Mouse (Mus musculus) forebrain, embryonic 10.5 days (tissue): ENCODE data around the gene Cpeb3. TPM values are rescaled to one million over a fixed set of nuclear protein-coding genes. Genes with fewer than 3 reads are reported as not detected.
"Not testable (repeated sequence)": the region's sequence is repeated elsewhere in the genome, so short reads cannot be mapped to it uniquely, and the experiment has no call there.

Experiments used
- DNase-seq: peaks from one replicate; pipeline ENCODE4 v3.0.0-alpha.2; 2017; ENCODE audit warnings: low spot score; ENCODE audit errors: extremely low spot score
- H3K27ac ChIP-seq: fragments of 300-500 bp; sonication (generic); 2 replicates; pipeline ENCODE4 v1.5.1; 2016; ENCODE audit warnings: mild to moderate bottlenecking
- H3K27me3 ChIP-seq: fragments of 300-500 bp; sonication (generic); 2 replicates; pipeline ENCODE4 v1.6.1; 2016; ENCODE audit warnings: mild to moderate bottlenecking; ENCODE audit not compliant: poor library complexity, severe bottlenecking
- H3K36me3 ChIP-seq: fragments of 300-500 bp; sonication (generic); replicated peaks from 2 replicates; pipeline ENCODE4 v1.6.1; 2016; ENCODE audit warnings: mild to moderate bottlenecking, moderate library complexity
- H3K4me1 ChIP-seq: fragments of 300-500 bp; sonication (generic); 2 replicates; pipeline ENCODE4 v1.6.1; 2016
- H3K4me3 ChIP-seq: fragments of 300-500 bp; sonication (generic); 2 replicates; pipeline ENCODE4 v1.5.1; 2016; ENCODE audit warnings: mild to moderate bottlenecking, moderate library complexity
- H3K9me3 ChIP-seq: fragments of 300-500 bp; sonication (generic); 2 replicates; pipeline ENCODE4 v1.6.1; 2016; ENCODE audit warnings: mild to moderate bottlenecking, moderate library complexity
- WGBS: fragments of 180-500 bp; shearing (Covaris S2); methylation state at CpG from one replicate; pipeline ENCODE4 v1.1.7; 2016; 5-methylcytosine and 5-hydroxymethylcytosine counted together
- polyA plus RNA-seq: library from polyadenylated mRNA; unstranded; fragments of >200 nt; fragmentation: Nextera tagmentation; extraction: Ambion mirVana; gene quantifications from 2 replicates; pipeline ENCODE4 v1.2.1, GENCODE M21; 2016

Cpeb3 gene
- polyA plus RNA-seq, 1 experiment from 2014 or later: 0.95 TPM

GRCm38 (mm10) chr19:37088043-37088748 is 120.2 kb downstream of the Cpeb3 start:
- Histone ChIP-seq H3K36me3 (no peaks in the 10 kb centered on the region), H3K9me3 (no peaks in the 10 kb centered on the region), H3K27ac (no peak overlapping the region), H3K27me3 (no peaks in the 10 kb centered on the region), H3K4me1 (peaks cover 15% of the 10 kb centered on the region), H3K4me3 (no peak overlapping the region)
- DNase-seq: no peak
- WGBS: 93% methylated on average over 8 of the region's 8 CpGs

DNA sequence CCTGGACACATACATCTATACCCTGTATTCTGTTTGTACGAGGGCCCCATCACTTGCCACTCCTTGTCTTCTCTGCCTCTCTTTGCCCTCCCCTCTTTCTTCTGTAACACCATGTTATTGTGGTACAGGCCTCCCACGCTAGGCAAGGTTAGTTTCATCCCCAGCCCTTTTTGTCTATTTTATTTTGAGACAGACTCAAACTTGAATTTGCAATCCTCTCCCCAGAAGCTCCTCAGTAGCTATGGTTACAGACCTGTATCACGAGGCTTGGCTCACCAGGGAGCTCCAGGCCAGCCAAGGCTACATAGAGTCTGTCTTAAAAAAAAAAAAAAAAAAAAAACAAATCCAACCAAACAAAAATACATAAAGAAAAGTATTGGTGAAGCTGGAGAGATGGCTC is 123.9 kb downstream of the Cpeb3 start:
- Histone ChIP-seq H3K4me3 (no peak overlapping the region), H3K27ac (no peak overlapping the region), H3K27me3 (no peaks in the 10 kb centered on the region), H3K9me3 (no peaks in the 10 kb centered on the region), H3K4me1 (peaks cover under 1% of the 10 kb centered on the region; the same call in 1 of the 2 replicates), H3K36me3 (no peaks in the 10 kb centered on the region)
- 76% methylated on average over 3 of the region's 3 CpGs for WGBS
- DNase-seq: no peak

GRCm38 (mm10) chr19:37081467-37081866 is 126.9 kb downstream of the Cpeb3 start:
- Histone ChIP-seq H3K9me3 (no peaks in the 10 kb centered on the region), H3K27ac (no peak overlapping the region), H3K4me1 (no peaks in the 10 kb centered on the region), H3K27me3 (no peaks in the 10 kb centered on the region), H3K4me3 (no peak overlapping the region), H3K36me3 (no peaks in the 10 kb centered on the region)
- DNase-seq: no peak
- WGBS: 64% methylated on average over 6 of the region's 6 CpGs

DNA sequence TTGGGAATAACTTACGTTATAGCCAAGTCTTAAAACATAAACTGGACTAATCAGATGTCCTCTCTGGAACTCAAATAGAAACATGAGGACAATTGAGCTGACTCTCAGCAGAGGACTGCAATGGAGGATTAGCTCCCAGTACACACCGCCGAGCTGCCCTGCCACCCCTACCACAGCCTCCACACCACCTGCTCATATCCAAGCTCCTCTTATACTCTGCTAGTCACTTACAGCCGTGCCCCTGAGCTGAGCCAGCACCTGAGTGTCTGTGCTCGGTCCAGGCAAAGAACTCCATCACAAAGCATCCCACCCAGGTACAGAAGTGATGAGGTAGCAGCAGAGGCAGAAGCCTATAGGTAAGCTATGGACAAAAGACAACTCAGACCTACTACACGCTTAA is 129.2 kb downstream of the Cpeb3 start:
- H3K4me3 ChIP-seq: no peak overlapping the region
- no peaks in the 10 kb centered on the region for H3K9me3 ChIP-seq
- no peaks in the 10 kb centered on the region for H3K36me3 ChIP-seq
- H3K4me1 ChIP-seq: no peaks in the 10 kb centered on the region
- H3K27me3 ChIP-seq: no peaks in the 10 kb centered on the region
- no peak overlapping the region for H3K27ac ChIP-seq
- no peak for DNase-seq
- WGBS: 86% methylated on average over 6 of the region's 6 CpGs

DNA sequence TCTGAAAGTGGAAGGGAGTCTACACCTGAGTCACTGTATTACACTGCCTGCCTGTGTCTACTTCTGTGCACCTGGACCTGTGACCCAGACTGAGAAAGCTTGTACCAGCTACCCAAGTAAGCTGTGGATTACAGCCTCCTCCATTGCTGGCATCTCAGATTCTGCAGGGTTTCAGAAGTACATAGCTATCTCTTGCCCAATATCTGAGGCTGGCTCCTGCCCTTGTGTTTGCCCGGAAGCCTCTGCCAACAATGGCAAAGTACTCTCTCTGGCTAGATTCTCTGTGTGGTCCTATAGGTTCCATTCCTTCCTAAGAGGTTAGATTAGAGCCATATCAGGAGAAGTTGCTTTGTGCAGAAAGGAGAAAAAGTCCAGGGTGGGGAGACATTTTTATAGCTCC is 129.8 kb downstream of the Cpeb3 start:
- no peak overlapping the region for H3K4me3 ChIP-seq
- no peaks in the 10 kb centered on the region for H3K36me3 ChIP-seq
- no peak overlapping the region for H3K27ac ChIP-seq
- WGBS: 97% methylated on average over 1 of the region's 1 CpGs
- no peaks in the 10 kb centered on the region for H3K27me3 ChIP-seq
- no peaks in the 10 kb centered on the region for H3K9me3 ChIP-seq
- peaks cover under 1% of the 10 kb centered on the region; the same call in 1 of the 2 replicates for H3K4me1 ChIP-seq
- no peak for DNase-seq

DNA sequence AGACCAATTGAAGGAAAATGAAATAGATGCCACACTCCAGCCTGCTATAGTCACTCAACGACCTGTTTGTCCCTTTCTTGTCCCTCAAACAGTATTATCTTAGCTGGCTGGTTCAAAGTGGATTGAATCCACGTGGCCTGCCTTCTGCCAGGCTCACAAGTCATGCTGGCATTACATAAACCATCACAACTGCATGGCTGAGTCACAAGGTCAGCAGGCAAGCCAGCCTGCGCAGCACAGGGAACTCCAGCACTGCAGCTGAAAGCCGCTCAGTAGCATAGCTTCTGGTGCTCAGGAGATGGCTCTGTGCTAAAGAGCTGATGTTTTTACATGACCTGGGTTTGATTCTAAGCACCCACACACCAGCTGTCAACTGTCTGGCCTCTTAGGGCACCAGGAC is 130.3 kb downstream of the Cpeb3 start:
- Histone ChIP-seq H3K9me3 (no peaks in the 10 kb centered on the region), H3K4me1 (peaks cover 5% of the 10 kb centered on the region), H3K36me3 (no peaks in the 10 kb centered on the region), H3K27ac (no peak overlapping the region), H3K27me3 (no peaks in the 10 kb centered on the region), H3K4me3 (no peak overlapping the region)
- WGBS: 72% methylated on average over 4 of the region's 4 CpGs
- DNase-seq: no peak

DNA sequence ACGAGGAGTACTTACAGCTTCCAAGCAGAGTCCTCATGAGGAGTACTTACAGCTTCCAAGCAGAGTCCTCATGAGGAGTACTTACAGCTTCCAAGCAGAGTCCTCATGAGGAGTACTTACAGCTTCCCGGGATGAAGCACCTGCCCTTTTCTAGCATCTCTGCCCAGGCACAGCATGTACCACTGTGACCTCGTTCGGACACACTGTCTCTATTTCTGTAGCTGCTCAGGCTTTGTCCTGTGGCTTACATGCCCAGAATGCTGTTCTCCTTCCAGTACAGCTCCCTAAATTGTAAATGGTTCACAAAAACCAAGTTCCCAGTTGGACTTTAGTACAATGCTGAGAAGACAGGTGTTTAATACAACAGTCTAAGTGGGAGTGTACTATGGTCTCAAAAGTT is 131.1 kb downstream of the Cpeb3 start:
- H3K4me1 ChIP-seq, H3K4me3 ChIP-seq, H3K27ac ChIP-seq, H3K9me3 ChIP-seq, DNase-seq, H3K27me3 ChIP-seq, H3K36me3 ChIP-seq: not testable (repeated sequence)
- WGBS: 85% methylated on average over 4 of the region's 4 CpGs

- Histone ChIP-seq H3K4me1 (peaks cover 6% of the 10 kb centered on the region), H3K27ac (no peak overlapping the region), H3K27me3 (no peaks in the 10 kb centered on the region), H3K4me3 (no peak overlapping the region), H3K9me3 (no peaks in the 10 kb centered on the region), H3K36me3 (no peaks in the 10 kb centered on the region)
- 86% methylated on average over 4 of the region's 4 CpGs for WGBS
- DNase-seq: no peak
These were observed 131.8 kb downstream of the Cpeb3 start for GRCm38 (mm10) chr19:37076646-37077045.

DNA sequence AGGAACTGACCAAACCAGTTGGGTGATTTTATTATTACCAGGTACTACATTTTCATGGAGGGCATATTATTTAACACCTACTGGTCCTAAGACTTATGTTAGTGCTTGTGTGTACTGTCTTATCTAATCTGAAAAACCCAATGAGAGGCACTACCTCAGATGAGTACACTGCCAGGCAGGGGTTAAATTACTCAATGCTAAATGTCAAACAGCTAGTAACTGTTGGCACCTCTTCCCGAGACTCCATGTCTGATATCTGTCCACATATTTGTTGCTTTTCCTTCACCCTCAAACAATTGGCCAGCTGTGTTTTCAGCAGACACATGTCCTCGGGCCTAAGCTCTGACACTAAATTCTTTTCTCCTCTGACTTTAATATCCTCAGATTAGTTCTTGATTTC is 132.3 kb downstream of the Cpeb3 start:
- Histone ChIP-seq H3K27ac (no peak overlapping the region), H3K36me3 (no peaks in the 10 kb centered on the region), H3K9me3 (no peaks in the 10 kb centered on the region), H3K4me1 (peaks cover 6% of the 10 kb centered on the region), H3K4me3 (no peak overlapping the region), H3K27me3 (no peaks in the 10 kb centered on the region)
- WGBS: 80% methylated on average over 2 of the region's 2 CpGs
- no peak for DNase-seq

DNA sequence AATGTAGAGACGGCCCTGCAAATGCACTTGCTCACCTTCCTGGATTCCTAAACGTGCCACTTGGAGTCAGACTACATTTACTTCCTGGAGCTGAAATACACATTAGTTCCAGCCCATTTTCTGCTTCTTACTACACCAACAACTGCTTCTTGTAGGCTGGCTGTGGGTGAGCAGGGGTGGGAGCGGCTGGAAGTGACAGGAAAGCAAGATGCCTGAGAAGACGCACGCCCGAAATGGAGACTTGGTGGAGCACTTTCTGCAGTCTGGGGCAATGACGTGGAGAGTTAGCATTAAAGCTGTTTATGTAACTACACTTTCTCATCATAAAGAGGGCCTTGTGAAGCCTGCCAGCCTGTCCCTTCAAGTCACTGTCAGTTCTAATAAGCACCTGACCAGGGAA is 132.7 kb downstream of the Cpeb3 start:
- no peaks in the 10 kb centered on the region for H3K27me3 ChIP-seq
- no peak overlapping the region for H3K27ac ChIP-seq
- no peaks in the 10 kb centered on the region for H3K9me3 ChIP-seq
- no peak for DNase-seq
- H3K36me3 ChIP-seq: no peaks in the 10 kb centered on the region
- H3K4me1 ChIP-seq: peaks cover 6% of the 10 kb centered on the region
- H3K4me3 ChIP-seq: no peak overlapping the region
- WGBS: 81% methylated on average over 7 of the region's 7 CpGs

DNA sequence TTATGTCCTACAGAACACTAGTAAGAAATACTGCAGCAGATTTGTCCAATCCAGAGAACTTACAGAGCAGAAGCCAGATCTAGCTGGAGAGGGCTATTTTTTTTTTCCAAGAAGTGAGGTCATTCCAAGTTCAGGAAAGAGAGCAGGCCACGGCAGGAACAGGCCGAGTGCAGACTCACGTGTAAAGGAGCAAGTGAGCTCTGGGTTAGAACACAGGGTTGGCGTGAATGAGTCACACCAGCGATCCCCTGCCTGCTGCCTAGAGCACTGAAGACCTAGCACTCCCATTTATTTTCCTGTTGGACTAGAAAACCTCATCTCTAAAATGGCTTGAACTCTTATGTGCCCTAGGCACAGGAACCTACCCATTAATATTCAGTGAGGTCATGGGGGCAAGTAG is 133.7 kb downstream of the Cpeb3 start:
- WGBS: 89% methylated on average over 5 of the region's 5 CpGs
- no peak for DNase-seq
- H3K36me3 ChIP-seq: no peaks in the 10 kb centered on the region
- no peaks in the 10 kb centered on the region for H3K27me3 ChIP-seq
- H3K4me3 ChIP-seq: no peak overlapping the region
- no peak overlapping the region for H3K27ac ChIP-seq
- no peaks in the 10 kb centered on the region for H3K9me3 ChIP-seq
- H3K4me1 ChIP-seq: peaks cover 6% of the 10 kb centered on the region

GRCm38 (mm10) chr19:37074276-37074675 is 134.1 kb downstream of the Cpeb3 start:
- 95% methylated on average over 3 of the region's 3 CpGs for WGBS
- Histone ChIP-seq H3K4me3 (no peak overlapping the region), H3K36me3 (no peaks in the 10 kb centered on the region), H3K27ac (no peak overlapping the region), H3K4me1 (peaks cover 6% of the 10 kb centered on the region), H3K9me3 (no peaks in the 10 kb centered on the region), H3K27me3 (no peaks in the 10 kb centered on the region)
- no peak for DNase-seq

GRCm38 (mm10) chr19:37072871-37073629 is 135.4 kb downstream of the Cpeb3 start:
- no peak overlapping the region for H3K4me3 ChIP-seq
- H3K4me1 ChIP-seq: peaks cover 6% of the 10 kb centered on the region
- WGBS: 57% methylated on average over 5 of the region's 5 CpGs
- H3K36me3 ChIP-seq: no peaks in the 10 kb centered on the region
- no peak overlapping the region for H3K27ac ChIP-seq
- no peak for DNase-seq
- no peaks in the 10 kb centered on the region for H3K9me3 ChIP-seq
- no peaks in the 10 kb centered on the region for H3K27me3 ChIP-seq
